Mouse (Mus musculus) C2C12 (cell line): ENCODE results near the gene Zfp131.

Experiments used
- CTCF ChIP-seq: IDR thresholded peaks from one replicate; pipeline ENCODE4 v1.5.1; 2011; ENCODE audit not compliant: control insufficient read depth, insufficient read depth, insufficient read length
- MAX ChIP-seq: IDR thresholded peaks from one replicate; pipeline ENCODE4 v1.6.1; 2011; ENCODE audit warnings: mild to moderate bottlenecking, control low read depth

GRCm38 (mm10) chr13:119756831-119757230, 33.9 kb downstream of the Zfp131 start:
- TF ChIP-seq CTCF (no peak), MAX (no peak)
